Comparison of ENCODE assay signal across 8 mouse cellular contexts in genomic region chr1:180778403-180778754, GRCm38 (mm10). TPM values are rescaled to one million over a fixed set of nuclear protein-coding genes. Genes with fewer than 3 reads are reported as not detected.
DNase-seq lines count a peak whose midpoint lies in the region; ATAC-seq and TF ChIP-seq lines count a peak whose summit lies in the region.

No protein-coding gene starts in this region.

- no peak for TF ChIP-seq CTCF in layer of hippocampus, adult 2 months (conservative IDR thresholded peaks at IDR 0.05)

- no peaks in the 10 kb centered on the region for H3K36me3 ChIP-seq in embryonic facial prominence, embryonic 14.5 days (ENCODE audit: control insufficient read depth, insufficient read depth, low read length)
- no peaks in the 10 kb centered on the region for H3K36me3 ChIP-seq in intestine, embryonic 16.5 days (ENCODE audit: control insufficient read depth, insufficient read depth, low read length)

- peak overlapping the region; percentile 68 for H3K4me2 ChIP-seq in embryonic facial prominence, embryonic 14.5 days (ENCODE audit: low read depth, low read length)
- peak overlapping the region; percentile 93 for H3K4me2 ChIP-seq in intestine, embryonic 16.5 days (ENCODE audit: low read depth, low read length)

- peak overlapping the region; percentile 92 for H3K4me3 ChIP-seq in layer of hippocampus, adult 2 months
- peak overlapping the region; percentile 51 for H3K4me3 ChIP-seq in embryonic facial prominence, embryonic 14.5 days (ENCODE audit: low read depth, low read length)
- H3K4me3 ChIP-seq in intestine, embryonic 16.5 days (ENCODE audit: low read length): peak overlapping the region; percentile 77

- H3K4me1 ChIP-seq in embryonic facial prominence, embryonic 14.5 days (ENCODE audit: control insufficient read depth, insufficient read depth, low read length): peaks cover 10% of the 10 kb centered on the region; the same call in 1 of the 2 replicates
- H3K4me1 ChIP-seq in intestine, embryonic 16.5 days (ENCODE audit: control insufficient read depth, insufficient read depth, low read length): peaks cover 27% of the 10 kb centered on the region

- no peaks in the 10 kb centered on the region for H3K27me3 ChIP-seq in embryonic facial prominence, embryonic 14.5 days (replicated peaks; ENCODE audit: control insufficient read depth, insufficient read depth, low read length)
- no peaks in the 10 kb centered on the region for H3K27me3 ChIP-seq in intestine, embryonic 16.5 days (replicated peaks; ENCODE audit: control insufficient read depth, insufficient read depth, low read length)

- peaks cover 5% of the 10 kb centered on the region; the same call in 1 of the 2 replicates for H3K9me3 ChIP-seq in embryonic facial prominence, embryonic 14.5 days (ENCODE audit: control insufficient read depth, low read length)
- no peaks in the 10 kb centered on the region; the same call in 1 of the 2 replicates for H3K9me3 ChIP-seq in intestine, embryonic 16.5 days (ENCODE audit: control insufficient read depth, low read length)

- 1% methylated on average over 12 of the region's 13 CpGs for WGBS in embryonic facial prominence, embryonic 14.5 days
- under 1% methylated on average over 13 of the region's 13 CpGs for WGBS in intestine, embryonic 16.5 days

- H3K9ac ChIP-seq in embryonic facial prominence, embryonic 14.5 days (ENCODE audit: low read depth, low read length): peak overlapping the region; percentile 72
- peak overlapping the region; percentile 96 for H3K9ac ChIP-seq in intestine, embryonic 16.5 days (ENCODE audit: low read depth, low read length)

- DNase-seq in layer of hippocampus, adult 2 months (ENCODE audit: low spot score in 2 of 2): no peak
- no peak for DNase-seq in layer of hippocampus, adult 9-11 months
- no peak for DNase-seq in embryonic facial prominence, embryonic 14.5 days (ENCODE audit: low spot score)
- DNase-seq in frontal cortex, postnatal 10 days (ENCODE audit: low spot score in 2 of 2): no peak
- no peak for DNase-seq in embryo, embryonic 10.5 days (ENCODE audit: low spot score)
- no peak for DNase-seq in kidney, postnatal 4 days

- peak overlapping the region; percentile 95 for H3K27ac ChIP-seq in layer of hippocampus, adult 2 months
- H3K27ac ChIP-seq in embryonic facial prominence, embryonic 14.5 days (replicated peaks; ENCODE audit: low read depth, low read length): peak overlapping the region; percentile 83; the same call in 1 of the 2 replicates
- peak overlapping the region; percentile 100 for H3K27ac ChIP-seq in intestine, embryonic 16.5 days (ENCODE audit: low read length)

- peak; percentile 32 for ATAC-seq in embryonic facial prominence, embryonic 14.5 days (ENCODE audit: low read depth)
- ATAC-seq in intestine, embryonic 16.5 days: no peak
- ATAC-seq in monocyte, adult 5-6 weeks (replicated peaks; ENCODE audit: insufficient number of reproducible peaks, low FRiP score, low TSS enrichment, poor library complexity, severe bottlenecking): 0 out of 2 replicates have a peak, but pooled peaks have one; percentile 1

RNA-seq across cellular contexts. Expression of gene H3f3a, which starts 35.4 kb away (rescaled TPM):
- 100 to 1,000 TPM; 319 to 351 TPM for total RNA-seq in layer of hippocampus, adult 2 months (2021)
- polyA plus RNA-seq in embryonic facial prominence, embryonic 14.5 days (2014; fragmentation: Nextera tagmentation; extraction: Ambion mirVana): 2,156 and 2,321 TPM in 2 replicates
- 1,661 and 1,810 TPM in 2 replicates for polyA plus RNA-seq in intestine, embryonic 16.5 days (2015; fragmentation: Nextera tagmentation; extraction: Ambion mirVana)
- total RNA-seq in monocyte, adult 5-6 weeks (2017): 1,440 to 2,544 TPM (median 2,182 TPM) in 3 replicates

RNA-seq across cellular contexts. Expression of gene Acbd3, which starts 52.5 kb away (rescaled TPM):
- total RNA-seq in layer of hippocampus, adult 2 months (2021): 10 to 100 TPM; 32.6 to 34.4 TPM
- polyA plus RNA-seq in embryonic facial prominence, embryonic 14.5 days (2014; fragmentation: Nextera tagmentation; extraction: Ambion mirVana): 30.6 and 32.0 TPM in 2 replicates
- 17.1 and 17.5 TPM in 2 replicates for polyA plus RNA-seq in intestine, embryonic 16.5 days (2015; fragmentation: Nextera tagmentation; extraction: Ambion mirVana)
- 77.8 to 90.1 TPM (median 79.8 TPM) in 3 replicates for total RNA-seq in monocyte, adult 5-6 weeks (2017)
